ENCODE assay signal across 11 mouse cellular contexts in genomic region chr16:38374379-38375140, GRCm38 (mm10). TPM values are rescaled to one million over a fixed set of nuclear protein-coding genes. Genes with fewer than 3 reads are reported as not detected.
DNase-seq lines count a peak whose midpoint lies in the region; ATAC-seq lines count a peak whose summit lies in the region.
"Had no signal": no experiment of that assay in that cellular context is flagged by ENCODE, and none has a peak within 500 bp of the region (broad histone marks: within the 10 kb centered on the region; RNA-seq: fewer than 3 reads in every experiment).

No protein-coding gene starts in this region.

- no peak for ATAC-seq in kidney, embryonic 15.5 days (replicated peaks; ENCODE audit: low FRiP score)
- peak; percentile 60 for ATAC-seq in erythroblast, adult 5-6 weeks (replicated peaks; ENCODE audit: low FRiP score, poor library complexity, severe bottlenecking)
- ATAC-seq in megakaryocyte-erythroid progenitor cell, adult 5-6 weeks (replicated peaks; ENCODE audit: low FRiP score, low TSS enrichment, poor library complexity, severe bottlenecking) = peak; percentile 56
- no peak for ATAC-seq in intestine, embryonic 15.5 days

- no peak overlapping the region for H3K9ac ChIP-seq in kidney, embryonic 15.5 days
- H3K9ac ChIP-seq in intestine, embryonic 15.5 days = no peak overlapping the region

- no peak overlapping the region; the same call in 1 of the 2 replicates for H3K4me3 ChIP-seq in kidney, embryonic 15.5 days (replicated peaks)
- no peak overlapping the region for H3K4me3 ChIP-seq in intestine, embryonic 15.5 days (replicated peaks)
- H3K4me3 ChIP-seq: limb, embryonic 13.5 days had no signal

- no peaks in the 10 kb centered on the region for H3K36me3 ChIP-seq in kidney, embryonic 15.5 days
- no peaks in the 10 kb centered on the region for H3K36me3 ChIP-seq in intestine, embryonic 15.5 days
- H3K36me3 ChIP-seq: limb, embryonic 13.5 days had no signal

- no peak overlapping the region for H3K27ac ChIP-seq in kidney, embryonic 15.5 days
- H3K27ac ChIP-seq in intestine, embryonic 15.5 days = no peak overlapping the region
- H3K27ac ChIP-seq: limb, embryonic 13.5 days had no signal

- WGBS in kidney, embryonic 15.5 days = 81% methylated on average over 10 of the region's 10 CpGs
- WGBS in intestine, embryonic 15.5 days = 83% methylated on average over 10 of the region's 10 CpGs

- no peaks in the 10 kb centered on the region for H3K27me3 ChIP-seq in kidney, embryonic 15.5 days
- H3K27me3 ChIP-seq in intestine, embryonic 15.5 days (replicated peaks) = no peaks in the 10 kb centered on the region
- H3K27me3 ChIP-seq: limb, embryonic 13.5 days had no signal

- H3K9me3 ChIP-seq in kidney, embryonic 15.5 days (replicated peaks) = no peaks in the 10 kb centered on the region
- H3K9me3 ChIP-seq in intestine, embryonic 15.5 days = no peaks in the 10 kb centered on the region
- H3K9me3 ChIP-seq: limb, embryonic 13.5 days had no signal

- no peak for DNase-seq in kidney, adult 8-10 months
- peak; percentile 92 for DNase-seq in MEL-GATA-1-ER (ENCODE audit: extremely low read depth, low read depth)
- no peak for DNase-seq in kidney, postnatal 14 days
- no peak for DNase-seq in embryo, embryonic 11 days

- peak overlapping the region; percentile 37; the same call in 1 of the 2 replicates for H3K4me2 ChIP-seq in kidney, embryonic 15.5 days
- no peak overlapping the region for H3K4me2 ChIP-seq in intestine, embryonic 15.5 days (replicated peaks)
- H3K4me2 ChIP-seq: limb, embryonic 13.5 days had no signal

- peaks cover 16% of the 10 kb centered on the region; the same call in 1 of the 2 replicates for H3K4me1 ChIP-seq in kidney, embryonic 15.5 days
- 0 out of 2 replicates have a peak, but pooled peaks cover 9% of the 10 kb centered on the region for H3K4me1 ChIP-seq in intestine, embryonic 15.5 days (replicated peaks)

RNA-seq across cellular contexts. Expression of gene Popdc2, which starts 12.6 kb away (rescaled TPM):
- polyA plus RNA-seq in kidney, embryonic 15.5 days (2015; fragmentation: Nextera tagmentation; extraction: Ambion mirVana) = 1.1 and 5.7 TPM in 2 replicates
- 24.9 and 26.5 TPM in 2 replicates for total RNA-seq in erythroblast, adult 5-6 weeks (2015; ENCODE audit: low replicate concordance)
- 6.2 and 14.2 TPM in 2 replicates for total RNA-seq in erythroblast, adult 5-6 weeks (2017; ENCODE audit: low replicate concordance)
- 10.0 and 10.1 TPM in 2 replicates for total RNA-seq in megakaryocyte-erythroid progenitor cell, adult 5-6 weeks (2014; fragmentation: Nextera tagmentation)
- total RNA-seq in megakaryocyte-erythroid progenitor cell, adult 5-6 weeks (2017) = 3.1 TPM in 1 of 2 replicates, not detected in the other
- polyA plus RNA-seq in intestine, embryonic 15.5 days (2015; fragmentation: Nextera tagmentation; extraction: Ambion mirVana) = 14.8 and 15.4 TPM in 2 replicates

RNA-seq across cellular contexts. Expression of gene Gm21987, which starts 27.7 kb away (rescaled TPM):
- polyA plus RNA-seq in kidney, embryonic 15.5 days (2015; fragmentation: Nextera tagmentation; extraction: Ambion mirVana) = not detected in 2 replicates
- total RNA-seq in erythroblast, adult 5-6 weeks (2015; ENCODE audit: low replicate concordance) = not detected in 2 replicates
- total RNA-seq in erythroblast, adult 5-6 weeks (2017; ENCODE audit: low replicate concordance) = not detected in 2 replicates
- total RNA-seq in megakaryocyte-erythroid progenitor cell, adult 5-6 weeks (2014; fragmentation: Nextera tagmentation) = not detected in 2 replicates
- total RNA-seq in megakaryocyte-erythroid progenitor cell, adult 5-6 weeks (2017) = not detected in 2 replicates
- polyA plus RNA-seq in intestine, embryonic 15.5 days (2015; fragmentation: Nextera tagmentation; extraction: Ambion mirVana) = 0.53 TPM in 1 of 2 replicates, not detected in the other
- polyA plus RNA-seq: limb, embryonic 13.5 days; stomach, embryonic 14.5 days had no signal

RNA-seq across cellular contexts. Expression of gene Cox17, which starts 27.8 kb away (rescaled TPM):
- 167 and 189 TPM in 2 replicates for polyA plus RNA-seq in kidney, embryonic 15.5 days (2015; fragmentation: Nextera tagmentation; extraction: Ambion mirVana)
- total RNA-seq in erythroblast, adult 5-6 weeks (2015; ENCODE audit: low replicate concordance) = 53.5 and 84.5 TPM in 2 replicates
- total RNA-seq in erythroblast, adult 5-6 weeks (2017; ENCODE audit: low replicate concordance) = 93.1 and 317 TPM in 2 replicates
- 228 and 369 TPM in 2 replicates for total RNA-seq in megakaryocyte-erythroid progenitor cell, adult 5-6 weeks (2014; fragmentation: Nextera tagmentation)
- 465 and 506 TPM in 2 replicates for total RNA-seq in megakaryocyte-erythroid progenitor cell, adult 5-6 weeks (2017)
- 233 TPM in 2 replicates for polyA plus RNA-seq in intestine, embryonic 15.5 days (2015; fragmentation: Nextera tagmentation; extraction: Ambion mirVana)

RNA-seq across cellular contexts. Expression of gene Maats1, which starts 32.6 kb away (rescaled TPM):
- polyA plus RNA-seq in kidney, embryonic 15.5 days (2015; fragmentation: Nextera tagmentation; extraction: Ambion mirVana) = 0.14 and 0.27 TPM in 2 replicates
- total RNA-seq in erythroblast, adult 5-6 weeks (2015; ENCODE audit: low replicate concordance) = 0.42 TPM in 1 of 2 replicates, not detected in the other
- not detected in 2 replicates for total RNA-seq in erythroblast, adult 5-6 weeks (2017; ENCODE audit: low replicate concordance)
- not detected in 2 replicates for total RNA-seq in megakaryocyte-erythroid progenitor cell, adult 5-6 weeks (2014; fragmentation: Nextera tagmentation)
- 0.04 and 0.66 TPM in 2 replicates for total RNA-seq in megakaryocyte-erythroid progenitor cell, adult 5-6 weeks (2017)
- polyA plus RNA-seq in intestine, embryonic 15.5 days (2015; fragmentation: Nextera tagmentation; extraction: Ambion mirVana) = 0.08 and 0.18 TPM in 2 replicates
- polyA plus RNA-seq: intestine, embryonic 14.5 days; stomach, embryonic 14.5 days had no signal

RNA-seq across cellular contexts. Expression of gene Pla1a, which starts 58.4 kb away (rescaled TPM):
- polyA plus RNA-seq in kidney, embryonic 15.5 days (2015; fragmentation: Nextera tagmentation; extraction: Ambion mirVana) = 3.9 and 4.2 TPM in 2 replicates
- total RNA-seq in erythroblast, adult 5-6 weeks (2015; ENCODE audit: low replicate concordance) = 3.7 TPM in 1 of 2 replicates, not detected in the other
- total RNA-seq in erythroblast, adult 5-6 weeks (2017; ENCODE audit: low replicate concordance) = 0.28 TPM in 1 of 2 replicates, not detected in the other
- not detected in 2 replicates for total RNA-seq in megakaryocyte-erythroid progenitor cell, adult 5-6 weeks (2014; fragmentation: Nextera tagmentation)
- total RNA-seq in megakaryocyte-erythroid progenitor cell, adult 5-6 weeks (2017) = not detected in 2 replicates
- polyA plus RNA-seq in intestine, embryonic 15.5 days (2015; fragmentation: Nextera tagmentation; extraction: Ambion mirVana) = 1.3 and 1.7 TPM in 2 replicates
- polyA plus RNA-seq: stomach, embryonic 14.5 days had no signal

Comparison
In these comparisons a context has a peak if more than half of its experiments do, and no peak if none do; other contexts are left out.
1. ATAC-seq: peak in erythroblast, adult 5-6 weeks (single experiment) and megakaryocyte-erythroid progenitor cell, adult 5-6 weeks (single experiment); none in kidney, embryonic 15.5 days (single experiment) and intestine, embryonic 15.5 days (single experiment).